Mouse (Mus musculus): ENCODE measurements at regions not wholly inside any gene's neighbourhood (a gene's known extent, or its start where the extent isn't known, plus 50 kb on each side); places are given as distances from the start of the nearest gene placed in this dataset.

DNA sequence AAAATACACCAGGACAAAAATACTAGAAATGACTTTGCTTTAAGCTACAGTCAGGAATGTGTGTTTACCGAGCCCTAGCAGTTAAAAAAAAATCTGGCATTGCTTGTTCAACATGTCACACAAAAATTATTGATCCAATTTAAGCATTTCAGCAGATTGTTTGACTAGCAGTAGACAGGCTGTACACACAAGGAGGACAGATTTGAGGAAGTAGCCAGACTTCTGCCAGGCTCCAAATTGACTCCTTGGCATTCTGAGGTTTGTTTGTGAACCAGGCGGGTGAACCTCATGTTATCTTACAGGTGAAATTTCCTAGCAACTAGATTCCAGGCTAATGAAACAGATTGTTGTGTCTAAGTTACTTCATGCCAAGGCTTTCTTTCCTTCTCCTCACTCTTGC lies 348.8 kb downstream of the Hs3st3b1 start:
- no peak for DNase-seq (ENCODE audit: low read depth)

DNA sequence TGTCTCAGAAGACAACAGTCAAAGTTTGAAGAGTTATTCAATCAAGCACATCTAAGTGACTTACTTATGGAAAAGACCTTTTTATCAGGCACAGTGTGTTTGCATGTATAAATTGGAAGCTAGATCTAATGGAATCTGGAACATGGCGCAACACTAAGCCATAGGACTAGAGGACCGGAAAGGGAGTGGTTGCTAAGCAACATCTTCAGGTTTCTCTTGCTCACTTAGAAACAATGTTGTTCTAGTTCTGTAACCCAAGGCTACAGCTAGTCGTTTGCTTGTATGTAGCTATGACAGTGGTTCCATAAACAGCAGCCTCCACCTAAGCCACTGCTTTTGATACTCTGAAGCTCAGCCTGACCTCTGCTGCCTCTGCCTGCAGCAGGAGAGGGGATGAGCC lies 338.8 kb downstream of the Hs3st3b1 start:
- no peak for DNase-seq (ENCODE audit: low read depth)

DNA sequence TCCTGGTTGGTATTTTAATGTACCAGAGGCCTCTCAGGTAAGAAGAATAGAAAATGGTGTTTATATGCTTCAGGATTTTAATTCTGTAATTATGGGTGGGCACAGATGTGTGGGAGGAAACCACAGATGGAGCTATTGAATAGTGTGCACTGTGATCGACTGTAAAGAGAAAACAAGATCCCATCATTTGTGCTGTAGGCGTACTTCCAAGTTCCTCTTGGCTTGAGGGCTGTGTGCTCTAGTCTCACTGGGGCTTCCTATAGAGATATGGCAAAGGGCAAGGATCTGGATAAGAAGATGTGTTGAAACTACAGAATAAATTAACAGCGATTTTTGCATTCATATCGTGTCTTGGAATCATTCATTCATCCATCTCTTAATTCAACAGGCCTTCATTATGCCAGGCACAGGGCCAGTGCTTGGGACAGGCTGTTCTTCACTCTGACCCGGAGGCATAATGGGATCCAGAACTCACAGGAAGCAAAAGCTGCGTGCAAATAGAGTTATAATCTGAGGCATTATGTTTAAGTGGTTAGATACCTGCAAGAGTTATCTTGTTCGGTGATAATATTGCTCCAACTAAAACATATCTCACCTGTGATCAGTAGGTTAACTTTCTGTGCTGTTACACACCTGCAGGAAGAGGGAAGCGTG lies 336.7 kb downstream of the Hs3st3b1 start:
- DNase-seq (ENCODE audit: low read depth) = peak; percentile 64

DNA sequence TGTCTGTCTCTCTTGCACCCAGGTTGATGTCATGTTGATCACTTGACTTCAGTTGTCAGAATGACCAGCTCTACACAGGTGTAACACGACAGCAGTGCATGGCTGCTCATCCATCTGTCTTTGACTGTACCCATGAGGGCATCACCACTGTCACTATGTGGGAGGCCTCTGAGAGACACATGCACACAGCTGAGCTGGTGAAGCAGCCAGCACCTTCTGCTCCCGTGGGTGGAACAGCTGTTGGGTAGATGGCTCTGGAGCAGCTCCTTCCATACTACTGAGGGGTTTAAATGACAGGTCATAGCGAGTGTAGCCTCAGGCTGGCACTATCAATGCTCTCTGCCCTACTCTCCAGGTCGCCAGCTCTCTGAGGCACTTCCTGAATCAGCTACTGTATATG lies 301.9 kb downstream of the Hs3st3b1 start:
- DNase-seq (ENCODE audit: low read depth) = no peak

DNA sequence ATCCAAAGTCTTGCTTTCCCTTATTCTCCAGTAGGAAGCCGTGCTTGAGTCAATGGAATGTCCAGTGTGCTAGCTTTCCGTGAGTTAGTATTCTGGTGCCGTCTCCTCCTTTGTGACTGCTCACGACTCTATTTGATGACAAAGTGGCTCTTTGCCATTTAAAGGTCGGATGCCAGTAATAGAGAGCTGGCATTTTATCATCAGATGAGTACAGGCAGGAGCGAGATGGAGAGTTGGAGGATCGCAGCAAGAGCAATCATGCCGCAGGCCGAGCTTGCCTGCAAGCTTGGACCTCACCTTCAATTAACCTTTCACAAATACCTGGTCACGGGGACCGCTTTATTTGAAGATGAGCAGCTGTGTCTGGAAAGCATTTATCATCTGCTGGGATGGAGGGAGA lies 291.8 kb downstream of the Hs3st3b1 start:
- no peak for DNase-seq (ENCODE audit: low read depth)

DNA sequence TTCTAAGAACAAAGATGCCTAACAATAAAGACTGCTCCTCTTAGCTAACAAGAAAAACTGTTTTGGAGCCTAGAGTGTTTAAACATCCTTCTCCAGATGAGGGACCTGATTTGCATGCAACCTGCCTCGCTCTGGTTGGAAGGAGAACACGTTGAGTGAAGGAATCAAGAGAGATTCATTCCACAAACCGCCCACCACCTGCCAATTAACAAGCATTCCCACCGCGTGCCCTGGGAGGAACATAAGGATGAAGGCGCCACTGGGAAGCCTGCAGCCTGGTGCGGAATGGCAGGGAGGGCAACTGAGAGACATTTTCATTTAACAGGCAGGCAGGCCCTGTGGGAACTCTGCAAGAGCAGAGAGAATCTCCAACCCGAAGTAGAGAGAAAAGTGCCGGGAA lies 265.0 kb downstream of the Hs3st3b1 start:
- no peak for DNase-seq (ENCODE audit: low read depth)

DNA sequence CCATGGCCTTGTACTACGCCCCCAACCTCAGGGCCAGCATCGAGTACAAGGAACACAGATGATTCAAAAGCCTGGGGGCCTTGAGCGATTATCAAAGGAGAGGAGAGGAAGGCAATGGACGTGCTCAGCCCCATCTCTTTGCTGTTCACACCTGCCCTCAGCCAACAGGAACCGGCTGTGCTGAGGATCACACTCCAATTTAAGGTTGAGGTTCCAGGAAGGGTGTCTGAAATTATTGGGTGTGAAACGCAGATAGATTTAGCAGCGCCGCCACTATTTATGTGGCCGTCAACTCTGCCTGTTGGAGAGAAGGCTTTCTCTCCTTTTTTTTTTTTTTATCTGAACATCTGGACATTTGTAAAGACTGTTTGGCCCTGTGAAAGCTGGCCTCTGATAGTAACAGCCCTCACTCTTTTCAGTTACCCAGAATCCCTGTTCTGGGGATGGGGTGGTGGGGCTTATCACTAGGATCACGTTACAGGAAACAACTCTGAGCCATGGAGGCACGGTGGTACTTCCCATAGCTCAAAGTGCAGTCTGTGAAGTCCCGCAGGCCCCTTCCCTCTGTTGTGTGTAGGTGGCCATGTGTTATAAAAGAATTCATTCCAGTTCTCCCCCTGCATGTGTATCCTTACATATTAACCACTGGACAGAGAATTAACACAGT lies 256.7 kb downstream of the Hs3st3b1 start:
- DNase-seq (ENCODE audit: low read depth) = no peak

DNA sequence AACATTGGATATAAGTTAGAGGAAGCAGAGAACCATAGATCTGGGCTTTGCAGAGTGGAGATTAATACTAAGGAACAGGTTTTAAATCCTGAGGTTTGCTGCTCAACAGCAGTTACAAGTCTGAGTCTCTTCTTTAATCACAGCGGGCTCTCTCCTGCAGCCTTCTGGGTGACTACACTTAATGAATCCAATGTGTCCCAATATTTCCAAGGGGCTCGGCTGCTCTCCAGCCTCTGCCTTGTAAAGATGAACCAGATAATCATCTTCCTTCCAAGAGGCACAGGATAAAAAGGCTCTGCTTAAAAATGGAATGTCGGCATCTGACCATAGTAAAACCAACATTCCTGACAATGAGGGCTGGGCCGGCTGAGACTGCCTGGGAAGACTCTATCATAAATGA lies 251.6 kb downstream of the Hs3st3b1 start:
- no peak for DNase-seq (ENCODE audit: low read depth)

DNA sequence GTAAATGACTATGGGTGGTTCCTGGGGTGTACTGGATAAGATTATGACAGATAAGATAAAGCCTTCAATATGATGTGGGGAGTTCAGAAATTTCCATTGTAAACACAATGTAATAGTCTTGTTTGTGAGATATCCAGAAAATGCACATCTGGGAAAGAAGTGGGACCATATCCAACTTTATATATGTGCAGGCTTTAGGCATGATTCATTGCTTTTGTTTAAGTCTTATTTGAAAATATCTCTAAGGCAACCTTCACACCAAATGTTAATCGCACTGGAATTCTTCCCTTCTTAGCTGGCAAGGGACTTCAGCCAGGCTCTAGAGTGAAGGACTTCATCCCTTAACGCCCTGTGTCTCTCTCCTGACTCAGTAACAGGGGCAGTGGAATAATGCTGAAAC lies 250.3 kb downstream of the Hs3st3b1 start:
- DNase-seq (ENCODE audit: low read depth) = no peak

DNA sequence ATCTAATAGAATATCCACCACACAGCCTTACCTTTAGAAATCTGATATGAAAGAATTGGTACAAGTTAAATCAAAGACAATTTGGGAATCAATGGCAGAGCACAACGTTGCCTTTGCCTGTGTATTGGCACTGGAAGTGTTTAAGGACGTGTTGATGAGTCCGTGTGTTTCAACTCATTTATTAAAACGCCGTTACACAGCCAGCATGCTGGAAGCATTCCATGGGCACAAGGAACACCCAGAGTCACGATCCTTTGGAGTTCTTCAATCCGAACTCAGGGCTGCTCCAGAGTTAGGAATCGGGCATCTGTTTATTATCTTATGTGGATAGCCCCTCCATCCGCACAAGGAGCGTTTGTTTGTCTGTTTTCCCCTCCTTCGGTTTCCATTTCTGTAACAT lies 244.2 kb downstream of the Hs3st3b1 start:
- no peak for DNase-seq (ENCODE audit: low read depth)

DNA sequence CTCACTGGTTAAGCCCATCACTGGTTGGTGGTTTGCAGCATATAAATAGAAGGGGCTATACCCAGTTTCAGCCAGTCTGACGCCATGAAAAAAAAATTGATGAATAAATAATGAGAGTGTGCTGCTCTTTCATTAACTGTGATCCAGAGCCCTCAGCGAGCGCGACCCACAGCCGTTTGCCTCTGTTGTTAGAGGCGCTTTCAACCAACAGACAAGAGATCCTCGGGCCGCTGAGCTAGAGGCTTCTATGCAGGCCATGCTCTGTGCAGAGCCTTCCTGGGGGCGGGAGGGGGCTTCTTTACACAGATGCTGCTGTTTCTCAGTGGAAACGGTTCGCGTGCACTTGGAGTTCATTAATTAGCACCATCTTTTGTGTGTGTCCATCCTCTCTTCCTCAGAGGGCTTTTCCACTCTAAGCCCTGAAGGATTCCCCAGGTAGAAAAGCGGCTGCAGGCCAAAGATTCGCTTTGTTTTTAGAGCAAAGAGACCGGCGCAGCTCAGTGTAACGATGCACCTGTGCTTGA lies 243.6 kb downstream of the Hs3st3b1 start:
- DNase-seq (ENCODE audit: low read depth) = no peak

DNA sequence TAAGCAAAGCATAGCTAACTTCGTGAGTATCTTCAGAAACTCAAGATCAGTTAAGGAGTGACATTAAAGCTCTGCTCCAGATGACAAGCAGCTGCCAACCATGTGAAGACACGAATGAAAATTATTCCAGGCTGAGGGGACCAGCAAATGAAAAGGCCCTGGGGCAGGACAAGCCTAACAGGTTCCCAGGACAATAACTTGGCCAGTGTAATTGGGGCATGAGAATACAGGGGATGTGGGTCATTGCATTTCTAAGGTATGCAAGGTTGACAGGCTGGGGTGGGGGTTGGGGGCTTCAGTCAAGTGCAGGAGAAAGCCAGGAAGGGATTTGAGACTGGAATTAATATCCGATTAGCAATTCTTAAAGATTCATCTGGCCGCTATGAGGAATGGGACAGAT lies 242.6 kb downstream of the Hs3st3b1 start:
- DNase-seq (ENCODE audit: low read depth) = no peak

DNA sequence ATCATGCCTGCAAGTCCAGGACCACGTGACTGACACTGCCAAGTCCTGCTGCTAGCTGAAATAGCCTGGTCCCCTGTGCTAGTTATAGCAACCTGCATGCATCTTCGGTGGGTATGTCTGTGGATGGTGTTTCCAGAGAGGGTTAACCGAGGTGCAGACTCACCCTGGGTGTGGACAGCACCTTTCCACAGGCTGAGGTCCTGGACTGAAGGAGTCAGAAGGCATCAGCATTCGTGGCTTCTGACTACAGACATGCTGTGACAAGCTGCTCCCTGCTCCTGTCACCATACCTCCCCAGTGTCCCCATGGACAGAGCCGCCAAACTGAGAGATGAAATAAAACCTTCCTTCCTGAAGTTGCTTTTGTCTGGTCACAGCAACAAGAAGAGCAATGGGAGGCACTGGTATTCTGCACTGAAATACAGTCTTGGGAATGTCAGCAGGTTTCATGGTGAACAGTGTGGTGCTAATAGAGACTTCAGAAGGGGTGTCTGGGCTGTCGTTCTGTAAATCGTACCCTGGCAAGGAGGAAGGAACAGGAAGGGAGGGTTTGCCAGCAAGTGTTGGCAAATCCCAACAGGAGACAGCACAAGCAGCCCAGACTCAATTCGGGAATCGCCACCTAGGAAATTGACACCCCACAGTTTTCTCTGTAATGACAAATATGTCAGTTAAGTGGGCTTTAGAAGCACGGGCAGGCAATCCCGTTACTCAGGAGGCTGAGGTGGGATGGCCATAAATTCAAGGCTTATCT lies 237.7 kb downstream of the Hs3st3b1 start:
- no peak for DNase-seq (ENCODE audit: low read depth)

DNA sequence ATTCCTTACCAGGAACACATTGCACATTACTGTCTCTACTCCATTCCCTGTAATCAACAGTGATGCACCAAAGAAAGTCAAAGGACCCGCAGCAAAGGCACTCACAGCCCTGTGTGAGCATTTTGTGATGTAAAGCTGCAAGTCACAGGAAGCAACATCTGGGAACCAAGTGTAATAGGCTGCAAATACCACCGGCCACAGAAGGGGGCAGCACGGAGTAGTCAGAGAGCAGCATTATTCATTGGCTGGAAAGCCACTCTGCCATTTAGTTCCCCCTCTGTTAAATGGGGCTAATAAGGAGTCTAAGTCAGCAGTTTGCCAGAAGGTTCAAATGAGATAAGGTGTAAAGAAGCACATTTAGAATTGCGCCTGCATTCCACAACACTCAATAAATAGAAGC lies 231.0 kb downstream of the Hs3st3b1 start:
- DNase-seq (ENCODE audit: low read depth) = no peak

DNA sequence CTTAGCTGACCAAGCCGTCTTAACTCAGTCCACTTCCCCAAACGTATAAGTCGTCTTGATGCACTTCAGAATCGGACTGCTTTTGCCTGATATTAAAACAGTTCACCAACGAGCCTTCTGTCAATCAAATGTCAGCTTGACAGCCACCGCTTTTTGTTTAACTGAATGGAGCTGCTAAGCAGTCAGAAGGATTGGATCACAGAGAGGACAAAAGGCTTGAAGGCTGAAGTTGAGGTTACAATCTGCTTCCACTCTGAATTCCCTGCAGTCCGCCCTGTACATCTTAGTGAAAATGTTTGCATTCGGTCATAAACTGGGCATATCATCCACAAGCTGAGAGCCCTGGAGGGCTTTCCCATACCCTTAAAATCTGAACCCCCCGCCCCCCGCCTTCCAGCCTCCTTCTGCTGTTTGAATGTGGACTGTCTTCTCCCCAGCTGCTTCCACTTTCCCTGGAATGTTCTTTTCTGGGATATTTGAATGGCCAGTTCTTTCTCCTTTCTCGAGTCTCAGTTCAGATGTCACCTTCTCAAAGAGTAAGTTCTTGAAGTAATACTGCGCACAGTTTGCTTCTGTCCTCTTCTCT lies 217.0 kb downstream of the Hs3st3b1 start:
- DNase-seq (ENCODE audit: low read depth) = no peak

DNA sequence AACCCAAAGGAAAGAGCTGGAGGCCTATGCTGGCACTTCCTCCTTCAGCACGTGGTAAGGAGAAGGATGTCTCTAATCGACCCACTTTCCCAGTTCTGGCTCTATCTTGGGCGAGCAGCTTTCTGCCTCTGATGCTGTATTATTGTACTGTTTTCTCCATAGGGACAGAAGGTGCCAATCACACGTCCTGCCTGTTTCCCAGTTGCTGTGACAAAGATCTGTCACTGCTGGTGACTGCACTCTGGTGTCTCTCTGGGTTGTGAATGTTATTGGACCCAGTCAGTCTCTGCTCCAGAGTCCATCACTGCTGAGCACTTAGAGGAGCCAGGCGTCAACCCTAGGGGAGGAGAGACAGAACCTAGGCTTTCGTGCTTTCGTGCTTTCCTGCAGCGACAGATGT lies 216.0 kb downstream of the Hs3st3b1 start:
- no peak for DNase-seq (ENCODE audit: low read depth)

DNA sequence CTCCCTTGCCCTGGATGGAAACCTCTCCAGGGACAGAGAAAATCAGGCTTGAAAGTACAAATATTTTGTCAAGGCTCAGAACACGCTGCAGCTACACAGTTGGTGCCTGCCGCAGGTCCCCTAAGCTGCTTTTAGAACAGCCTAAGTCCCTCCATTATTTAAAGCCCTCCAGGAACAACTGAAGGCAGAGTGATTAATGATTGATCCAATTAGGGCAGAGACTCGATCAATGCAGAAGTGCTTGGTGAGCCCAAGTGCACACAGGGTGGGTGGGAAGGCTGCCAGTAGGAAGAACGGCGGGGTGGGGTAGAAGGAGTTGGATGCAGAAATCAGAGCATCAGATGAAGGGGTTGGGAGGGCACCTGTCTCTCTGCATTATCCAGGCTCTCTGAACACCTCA lies 215.0 kb downstream of the Hs3st3b1 start:
- DNase-seq (ENCODE audit: low read depth) = no peak

DNA sequence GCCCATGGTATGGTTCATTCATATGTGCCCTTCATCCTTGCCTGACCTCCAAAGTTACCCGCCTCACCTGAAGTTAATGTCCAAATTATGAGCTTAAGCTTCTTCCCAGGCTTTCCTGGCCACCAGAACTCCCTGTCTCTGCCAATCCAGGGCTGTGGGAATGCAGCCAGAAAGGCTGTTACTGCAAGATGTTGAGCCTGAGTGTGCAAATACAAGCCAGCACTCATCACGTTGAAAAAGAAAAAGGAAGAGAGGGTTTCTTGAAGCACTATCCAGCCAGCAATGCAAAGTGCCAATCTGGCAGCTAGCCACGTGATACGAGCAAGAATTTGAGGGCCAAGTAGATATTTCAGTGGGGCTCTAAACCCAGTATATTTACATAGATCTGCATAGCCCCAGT lies 213.7 kb downstream of the Hs3st3b1 start:
- DNase-seq (ENCODE audit: low read depth) = no peak

DNA sequence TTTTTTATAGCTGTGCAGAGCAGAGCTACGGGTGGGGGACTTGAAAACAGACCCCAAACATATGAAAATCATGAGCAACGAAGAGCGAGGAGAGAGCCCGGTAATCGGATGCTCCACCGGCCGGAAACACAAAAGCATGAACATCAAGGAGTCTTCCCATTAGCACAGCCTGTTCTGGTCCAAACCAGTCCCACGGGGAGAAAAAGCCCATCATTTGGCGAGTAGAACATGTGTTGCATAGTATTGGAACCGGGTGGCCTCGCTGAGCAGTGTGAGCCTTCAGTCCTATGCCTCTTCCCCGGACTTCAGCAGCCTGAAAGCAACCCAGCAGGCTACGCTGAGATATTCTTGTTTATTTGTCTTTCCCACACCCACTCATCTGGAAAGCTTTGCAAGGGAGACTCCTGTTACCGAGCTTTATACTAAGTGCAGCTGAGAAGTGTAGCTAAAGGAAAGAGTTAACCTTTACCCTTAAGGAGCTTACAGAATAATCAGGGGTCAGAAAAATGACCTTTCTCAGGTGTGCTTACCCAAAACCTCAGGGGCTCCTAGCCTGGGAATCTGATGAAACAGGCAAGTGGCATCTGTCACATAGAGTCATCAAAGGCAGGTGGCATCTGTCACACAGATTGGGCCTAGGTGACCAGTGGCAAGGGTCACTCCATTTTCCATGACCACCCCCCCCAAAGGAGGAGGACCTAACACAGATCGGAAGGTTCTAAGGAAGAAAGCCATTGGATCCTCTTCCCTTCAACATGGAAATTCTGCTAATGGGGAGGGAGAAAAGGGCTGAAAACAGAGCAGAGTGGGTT lies 209.8 kb downstream of the Hs3st3b1 start:
- no peak for DNase-seq (ENCODE audit: low read depth)

DNA sequence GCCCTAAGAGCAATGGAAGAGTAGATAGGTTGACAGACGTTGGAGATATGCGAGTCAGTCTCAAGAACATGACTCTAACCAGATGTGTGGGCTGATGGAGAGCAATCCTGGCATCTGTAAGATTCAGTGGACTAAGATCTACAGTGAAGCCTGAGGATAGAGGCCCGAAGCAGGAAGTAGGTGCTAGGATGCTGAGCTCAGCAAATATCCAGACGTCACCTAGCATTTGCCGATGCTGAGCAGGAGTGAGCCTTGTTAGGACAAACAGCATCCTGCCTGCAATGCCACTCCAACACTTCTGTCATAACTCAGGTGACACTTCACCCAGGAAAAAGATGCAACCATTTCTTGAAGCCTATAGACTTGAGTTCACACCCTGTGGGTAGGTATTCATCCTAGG lies 199.8 kb downstream of the Hs3st3b1 start:
- DNase-seq (ENCODE audit: low read depth) = no peak

DNA sequence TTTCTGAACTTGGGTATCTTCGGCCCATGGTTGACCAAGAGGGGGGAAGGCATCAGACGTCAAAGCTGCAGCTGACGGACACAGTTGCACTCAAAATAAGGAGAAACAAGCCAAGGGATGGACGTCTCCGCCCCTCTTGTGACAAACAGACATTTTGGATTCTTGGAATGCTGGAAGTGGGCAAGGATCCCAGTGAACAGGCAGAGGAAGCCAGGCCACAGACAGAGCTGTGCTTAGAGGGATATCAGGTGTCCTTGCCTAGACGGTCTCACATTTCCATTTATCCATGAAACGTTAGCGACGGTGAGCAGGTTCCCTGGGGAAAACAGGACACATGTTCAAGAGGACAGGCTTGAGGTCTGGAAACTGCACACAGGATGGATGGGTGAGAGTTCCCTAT lies 191.2 kb downstream of the Hs3st3b1 start:
- DNase-seq (ENCODE audit: low read depth) = no peak

DNA sequence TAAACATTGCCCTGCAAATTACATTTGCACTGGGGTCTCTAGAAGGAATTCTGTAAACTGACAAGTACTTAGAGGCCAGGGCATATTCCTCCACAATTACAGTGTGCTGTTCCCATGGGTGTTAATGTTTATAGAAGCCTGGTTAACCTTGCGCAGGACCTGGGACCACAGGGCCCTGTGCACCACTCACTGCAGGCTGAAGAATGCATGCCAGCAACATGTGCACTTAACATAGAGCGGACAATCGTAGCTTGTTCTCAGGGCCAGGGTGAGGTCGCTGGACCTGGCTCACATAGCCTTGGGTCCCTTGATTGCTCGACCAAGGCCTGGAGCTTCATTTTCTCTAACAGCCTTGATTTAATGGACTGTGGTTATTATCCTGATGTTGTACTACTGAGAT lies 168.8 kb downstream of the Hs3st3b1 start:
- no peak for DNase-seq (ENCODE audit: low read depth)

Measured in gonadal fat pad, adult 2 months (tissue).